Mouse (Mus musculus) gastrocnemius, postnatal 36 days (tissue): ENCODE data around the gene Tas1r3. TPM values are rescaled to one million over a fixed set of nuclear protein-coding genes. Genes with fewer than 3 reads are reported as not detected.
A peak's percentile ranks its signal among the peaks of the same experiment; 100 is the strongest.

ENCODE experiments used
- DNase-seq, 2 experiments: peaks; one replicate each; pipeline ENCODE4 v3.0.0; 2022
- intact Hi-C: fragments of 180-260 bp; cut with DNase I; formaldehyde crosslinking; loops from one replicate; pipeline ENCODE4 v1.15.1; 2025
- microRNA-seq, 2 experiments: library from miRNA; unstranded; fragments of <30 nt; microRNA quantifications; one replicate each; pipeline ENCODE4 v1.2.0; 2021
- total RNA-seq, 2 experiments: library from RNA; stranded (reverse); gene quantifications; 2 replicates each; pipeline ENCODE4 v1.2.3; 2021

The Tas1r3 gene
- total RNA-seq, 2 experiments from 2014 or later, result 0.07 TPM; not detected in 1

- DNase-seq, result peak; percentile 89 to 91
- intact Hi-C loops, result no loop called here
Observed at GRCm38 (mm10) chr4:155811929-155812664, 51.1 kb downstream of the Tas1r3 start, which contains the start of gene Ccnl2. Ccnl2 (plus strand) TSS chr4:155812489.

Small RNA genes within 50 kb of the gene (microRNA-seq; reads per million reads assigned to microRNA genes)
- 0 reads per million in 2 experiments for gene Gm22991

Other genes starting within 250 kb of the Tas1r3 start
- gene Cdk11b, start 238.5 kb downstream of the Tas1r3 start, total RNA-seq, result 10 to 100 TPM; 20.6 to 28.1 TPM
- gene Gm10563, start 218.0 kb downstream of the Tas1r3 start, total RNA-seq, result not detected
- gene Mmp23, start 210.0 kb downstream of the Tas1r3 start, total RNA-seq, result 1 to 10 TPM; 2.2 to 3.5 TPM
- 10 to 100 TPM; 13.8 to 15.2 TPM for gene Mib2, start 194.2 kb downstream of the Tas1r3 start, total RNA-seq
- gene Fndc10, start 169.0 kb downstream of the Tas1r3 start, total RNA-seq, result 1 to 10 TPM; 1.2 to 1.3 TPM
- 10 to 100 TPM; 32.3 to 34.8 TPM for gene Ssu72, start 158.6 kb downstream of the Tas1r3 start, total RNA-seq
- under 1 TPM; 0.28 to 0.39 TPM for gene Tmem240, start 128.6 kb downstream of the Tas1r3 start, total RNA-seq
- gene Atad3a, start 102.3 kb downstream of the Tas1r3 start, total RNA-seq, result 10 to 100 TPM; 23.7 to 26.6 TPM
- gene Vwa1, start 88.7 kb downstream of the Tas1r3 start, total RNA-seq, result 1 to 10 TPM; 4.6 to 4.7 TPM
- under 1 TPM; 0.67 to 0.87 TPM for gene Tmem88b, start 77.5 kb downstream of the Tas1r3 start, total RNA-seq
- gene Ankrd65, start 72.9 kb downstream of the Tas1r3 start, total RNA-seq, result not detected
- gene Mrpl20, start 60.5 kb downstream of the Tas1r3 start, total RNA-seq, result 10 to 100 TPM; 38.3 to 49.1 TPM
- 10 to 100 TPM; 19.7 to 23.7 TPM for gene Ccnl2, start 50.9 kb downstream of the Tas1r3 start, total RNA-seq
- 10 to 100 TPM; 67.3 to 73.1 TPM for gene Aurkaip1, start 32.1 kb downstream of the Tas1r3 start, total RNA-seq
- 10 to 100 TPM; 29.9 to 32.7 TPM for gene Mxra8, start 23.7 kb downstream of the Tas1r3 start, total RNA-seq
- 100 to 1,000 TPM; 104 to 110 TPM for gene Dvl1, start 16.0 kb downstream of the Tas1r3 start, total RNA-seq
- gene Cptp, start 6.1 kb upstream of the Tas1r3 start, total RNA-seq, result 10 to 100 TPM; 14.5 to 16.0 TPM
- gene Ints11, start 6.2 kb upstream of the Tas1r3 start, total RNA-seq, result 10 to 100 TPM; 11.9 to 15.4 TPM
- 10 to 100 TPM; 11.4 to 12.8 TPM for gene Pusl1, start 28.4 kb upstream of the Tas1r3 start, total RNA-seq
- gene Acap3, start 28.5 kb upstream of the Tas1r3 start, total RNA-seq, result 1 to 10 TPM; 7.4 to 7.8 TPM
- gene Ube2j2, start 80.5 kb upstream of the Tas1r3 start, total RNA-seq, result 10 to 100 TPM; 53.3 to 61.5 TPM
- 10 to 100 TPM; 13.1 to 21.3 TPM for gene C1qtnf12, start 99.0 kb upstream of the Tas1r3 start, total RNA-seq
- 1 to 10 TPM; 1.1 to 1.5 TPM for gene B3galt6, start 129.3 kb upstream of the Tas1r3 start, total RNA-seq
- 10 to 100 TPM; 63.1 to 68.4 TPM for gene Sdf4, start 129.5 kb upstream of the Tas1r3 start, total RNA-seq
- gene Tnfrsf4, start 150.5 kb upstream of the Tas1r3 start, total RNA-seq, result under 1 TPM; 0.59 to 0.94 TPM
- gene Tnfrsf18, start 162.8 kb upstream of the Tas1r3 start, total RNA-seq, result under 1 TPM in 1 of 2 experiments, not detected in 1; 0.48 TPM
- not detected for gene Ttll10, start 196.1 kb upstream of the Tas1r3 start, total RNA-seq
- 1 to 10 TPM; 3.1 to 4.7 TPM for gene 9430015G10Rik, start 246.6 kb upstream of the Tas1r3 start, total RNA-seq